Mouse (Mus musculus): ENCODE results near the gene Ctns.

- TF ChIP-seq CHD2 (IDR thresholded peaks at IDR 0.05; ENCODE audit: low read length) = no peak
- TF ChIP-seq POLR2A (IDR thresholded peaks at IDR 0.05; ENCODE audit: low read depth, low read length) = no peak
- TF ChIP-seq SIN3A (IDR thresholded peaks at IDR 0.05; ENCODE audit: low read length) = no peak
- no peak for TF ChIP-seq MAX (IDR thresholded peaks at IDR 0.05; ENCODE audit: low read length)
- no peak for TF ChIP-seq EP300 (IDR thresholded peaks at IDR 0.05; ENCODE audit: low read length)
- no peak for TF ChIP-seq NRF1 (IDR thresholded peaks at IDR 0.05; ENCODE audit: low read depth, low read length)
- TF ChIP-seq USF2 (conservative IDR thresholded peaks at IDR 0.05; ENCODE audit: low read depth, low read length) = no peak
- no peak for TF ChIP-seq CTCF (conservative IDR thresholded peaks at IDR 0.05 in 1 of 2, IDR thresholded peaks at IDR 0.05 in 1 of 2; ENCODE audit: low read depth in 2 of 2, low read length in 2 of 2)
- TF ChIP-seq TBP (conservative IDR thresholded peaks at IDR 0.05; ENCODE audit: low read depth, low read length) = no peak
- no peak for TF ChIP-seq ELF1 (IDR thresholded peaks at IDR 0.05; ENCODE audit: low read depth, low read length)
Measured at GRCm38 (mm10) chr11:73168071-73168470, 30.8 kb downstream of the Ctns start.

Data from CH12.LX (cell line).